Mouse (Mus musculus): ENCODE measurements around the gene Cep68.

DNA sequence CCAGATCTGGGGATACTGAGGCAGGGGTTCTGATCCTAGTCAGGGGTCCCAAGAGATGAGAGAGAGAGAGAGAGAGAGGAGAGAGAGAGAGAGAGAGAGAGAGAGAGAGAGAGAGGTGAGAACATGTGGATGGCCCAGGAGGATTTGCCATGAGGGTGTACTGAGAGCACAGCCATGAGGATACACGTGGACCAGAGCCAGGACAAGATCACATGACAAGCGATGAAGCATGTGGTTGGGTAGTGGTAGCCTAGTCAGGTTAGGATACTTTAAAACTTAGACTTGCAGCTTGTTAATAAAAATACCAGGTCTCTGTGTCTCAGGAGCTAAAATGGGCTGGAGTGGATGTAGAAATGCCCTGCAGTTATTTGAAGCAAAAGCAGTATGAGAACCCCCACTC, 26.7 kb upstream of the Cep68 start:
- TF ChIP-seq CTCF (conservative IDR thresholded peaks at IDR 0.05; ENCODE audit: low read length) = no peak
- TF ChIP-seq NANOG (IDR thresholded peaks at IDR 0.05; ENCODE audit: borderline replicate concordance, low read length) = no peak
- no peak for TF ChIP-seq POU5F1 (IDR thresholded peaks at IDR 0.05; ENCODE audit: borderline replicate concordance, low read length)
